21 mouse cellular contexts compared by ENCODE assay signal in the genomic region with DNA sequence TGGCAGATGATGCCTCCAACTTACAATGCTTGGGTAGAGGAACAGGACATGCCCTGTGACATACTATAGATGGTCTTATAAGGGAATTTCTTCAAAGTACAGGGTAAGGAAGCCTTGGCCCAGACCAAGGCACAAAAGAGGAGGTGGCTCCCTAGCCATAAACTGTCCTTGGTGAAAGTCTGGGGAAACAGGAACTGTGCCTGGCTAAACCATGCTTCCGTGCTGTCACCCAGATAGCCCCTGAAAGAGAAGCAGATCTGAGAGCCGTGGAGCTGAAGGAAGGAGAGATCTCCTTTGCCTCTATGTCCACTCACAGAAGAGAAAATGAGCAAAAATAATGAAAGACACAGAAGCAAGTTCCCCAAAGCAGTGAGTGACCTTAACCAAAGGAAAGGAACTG.
DNase-seq lines count a peak whose midpoint lies in the region; ATAC-seq lines count a peak whose summit lies in the region.
"Had no signal": no experiment of that assay in that cellular context is flagged by ENCODE, and none has a peak within 500 bp of the region (broad histone marks: within the 10 kb centered on the region; RNA-seq: fewer than 3 reads in every experiment).

No protein-coding gene starts in this region.

- ATAC-seq in common myeloid progenitor, adult 5-6 weeks (replicated peaks; ENCODE audit: low read depth, poor library complexity, severe bottlenecking), result 0 out of 2 replicates have a peak, but pooled peaks have one; percentile 32
- ATAC-seq in granulocyte monocyte progenitor cell, adult 5-6 weeks (replicated peaks; ENCODE audit: poor library complexity, severe bottlenecking), result peak; percentile 62
- peak; percentile 72 for ATAC-seq in megakaryocyte progenitor cell, adult 5-6 weeks (replicated peaks; ENCODE audit: poor library complexity)
- no peak for ATAC-seq in midbrain, embryonic 15.5 days (replicated peaks)
- ATAC-seq: forebrain, embryonic 14.5 days; forebrain, embryonic 16.5 days had no signal

- H3K27me3 ChIP-seq in midbrain, embryonic 15.5 days (replicated peaks), result no peaks in the 10 kb centered on the region
- H3K27me3 ChIP-seq: embryonic facial prominence, embryonic 13.5 days; embryonic facial prominence, embryonic 15.5 days; forebrain, embryonic 12.5 days had no signal

- H3K9ac ChIP-seq in midbrain, embryonic 15.5 days, result no peak overlapping the region
- H3K9ac ChIP-seq: embryonic facial prominence, embryonic 13.5 days; embryonic facial prominence, embryonic 15.5 days; forebrain, embryonic 12.5 days had no signal

- H3K4me2 ChIP-seq in midbrain, embryonic 15.5 days, result no peak overlapping the region
- H3K4me2 ChIP-seq: embryonic facial prominence, embryonic 13.5 days; embryonic facial prominence, embryonic 15.5 days; forebrain, embryonic 12.5 days had no signal

- H3K9me3 ChIP-seq in midbrain, embryonic 15.5 days, result no peaks in the 10 kb centered on the region
- H3K9me3 ChIP-seq: embryonic facial prominence, embryonic 13.5 days; embryonic facial prominence, embryonic 15.5 days; forebrain, embryonic 10.5 days; forebrain, embryonic 12.5 days had no signal

- H3K36me3 ChIP-seq in midbrain, embryonic 15.5 days (replicated peaks), result no peaks in the 10 kb centered on the region
- H3K36me3 ChIP-seq: embryonic facial prominence, embryonic 13.5 days; embryonic facial prominence, embryonic 15.5 days; forebrain, embryonic 10.5 days; forebrain, embryonic 12.5 days had no signal

- WGBS in midbrain, embryonic 15.5 days, result 83% methylated on average over 2 of the region's 2 CpGs

- peaks cover 3% of the 10 kb centered on the region; the same call in 1 of the 2 replicates for H3K4me1 ChIP-seq in midbrain, embryonic 15.5 days
- H3K4me1 ChIP-seq: embryonic facial prominence, embryonic 13.5 days; embryonic facial prominence, embryonic 15.5 days had no signal

- no peak for DNase-seq in cerebellum, postnatal 25 days
- DNase-seq: adrenal gland, adult 2 months; adrenal gland, postnatal 10 days; adrenal gland, postnatal 25 days; cerebellum, adult 11 months; cerebellum, adult 18-20 months; cerebellum, adult 8-10 months; cerebellum, adult 9-11 months; cerebellum, postnatal 14 days; embryo, embryonic 11 days had no signal

- no peak overlapping the region for H3K27ac ChIP-seq in midbrain, embryonic 15.5 days
- H3K27ac ChIP-seq: embryonic facial prominence, embryonic 13.5 days; embryonic facial prominence, embryonic 15.5 days; forebrain, embryonic 10.5 days; forebrain, embryonic 12.5 days had no signal

- no peak overlapping the region for H3K4me3 ChIP-seq in midbrain, embryonic 15.5 days
- H3K4me3 ChIP-seq: embryonic facial prominence, embryonic 13.5 days; embryonic facial prominence, embryonic 15.5 days; erythroblast, embryonic 14.5 days; forebrain, embryonic 10.5 days; forebrain, embryonic 12.5 days had no signal
